Mouse (Mus musculus) central nervous system, embryonic 11.5 days (tissue): ENCODE results near the gene BC030499. TPM values are rescaled to one million over a fixed set of nuclear protein-coding genes. Genes with fewer than 3 reads are reported as not detected.

Source experiments
- polyA plus RNA-seq: library from polyadenylated mRNA; depleted of rRNA; stranded (reverse); fragments of >200 nt; gene quantifications from 2 replicates; pipeline ENCODE4 v1.2.3, GENCODE M21; 2012; rRNA removed

Gene BC030499
- 0.68 and 0.82 TPM in 2 replicates for polyA plus RNA-seq

GRCm38 (mm10) chr11:78290654-78291053 lies at the start of gene BC030499:
TSS of gene BC030499 (plus strand) at chr11:78290841.

DNA sequence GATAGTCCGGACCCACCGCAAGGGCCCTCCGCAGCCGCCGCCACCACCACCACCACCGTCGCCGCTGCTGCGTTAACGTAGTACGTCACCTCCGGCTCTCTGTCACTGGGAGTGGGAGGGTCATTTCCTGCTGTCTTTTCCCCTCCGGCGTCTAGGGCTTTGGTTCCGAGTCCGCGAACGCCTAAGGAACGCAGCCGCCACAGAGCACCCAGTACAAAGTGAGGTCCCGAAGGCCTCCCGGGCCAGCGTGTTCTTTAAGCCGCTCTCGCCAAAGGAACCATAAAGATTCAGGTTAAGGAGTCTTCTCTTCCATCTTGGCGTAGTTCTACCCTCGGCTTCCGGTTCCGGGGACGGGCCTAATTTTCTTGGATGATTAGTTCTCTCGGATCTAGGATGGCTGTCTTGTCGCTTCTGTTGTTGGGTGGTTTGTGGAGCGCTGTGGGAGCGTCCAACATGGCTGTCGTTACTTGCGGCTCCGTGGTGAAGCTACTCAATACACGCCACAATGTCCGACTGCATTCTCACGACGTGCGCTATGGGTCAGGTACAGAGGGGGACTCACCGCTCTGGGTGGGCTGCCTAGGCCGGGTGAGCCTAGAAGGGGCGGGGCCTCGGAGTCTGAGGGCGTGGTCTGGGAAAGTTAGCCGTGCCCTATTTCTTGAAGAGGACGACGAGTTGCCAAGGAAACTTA lies 44.9 kb upstream of the BC030499 start, which contains the start of the genes Sdf2 and Supt6:
Gene Sdf2, plus strand, starts transcription at position 120 of the 691 bp plus-strand sequence.
Gene Supt6, minus strand, starts transcription at position 361 of the 691 bp plus-strand sequence.

GRCm38 (mm10) chr11:78261380-78262352 lies 29.0 kb upstream of the BC030499 start, which contains the start of gene 2610507B11Rik:
TSS of gene 2610507B11Rik (plus strand) at chr11:78261752.

DNA sequence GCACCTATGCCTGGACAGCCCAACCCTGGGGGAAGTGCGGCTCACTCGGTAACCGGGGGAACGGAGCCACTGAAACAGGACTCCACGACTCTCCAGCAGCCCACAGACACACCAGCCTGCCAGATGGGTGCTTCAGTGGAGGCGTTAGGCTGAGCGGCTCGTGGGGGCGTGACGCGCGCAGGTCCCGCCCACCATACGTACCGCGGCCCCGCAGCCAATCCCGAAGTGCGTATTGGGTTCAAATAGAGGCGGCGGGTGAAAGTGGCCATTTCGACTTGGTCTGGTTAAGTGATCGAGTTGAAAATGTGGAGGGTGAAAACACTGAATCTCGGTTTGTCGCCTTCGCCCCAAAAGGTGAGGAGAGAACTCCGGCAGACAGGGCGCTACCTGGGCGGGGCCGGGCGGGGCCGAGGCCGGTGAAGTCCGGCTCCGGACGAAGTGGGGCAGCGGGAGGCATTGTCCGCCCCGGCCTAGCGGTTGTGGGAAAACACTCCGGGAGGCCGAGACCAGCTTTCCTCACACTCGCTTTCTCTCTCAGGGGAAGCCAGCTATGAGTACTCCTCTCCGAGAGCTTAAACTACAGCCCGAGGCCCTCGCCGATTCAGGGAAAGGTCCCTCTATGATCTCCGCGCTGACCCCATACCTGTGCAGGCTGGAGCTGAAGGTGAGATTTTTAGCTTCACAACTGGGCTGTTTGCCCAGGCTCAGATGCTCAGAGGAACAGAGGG lies 10.9 kb downstream of the BC030499 start, which contains the start of gene Spag5:
Gene Spag5, plus strand, starts transcription at position 173 of the 728 bp plus-strand sequence.

DNA sequence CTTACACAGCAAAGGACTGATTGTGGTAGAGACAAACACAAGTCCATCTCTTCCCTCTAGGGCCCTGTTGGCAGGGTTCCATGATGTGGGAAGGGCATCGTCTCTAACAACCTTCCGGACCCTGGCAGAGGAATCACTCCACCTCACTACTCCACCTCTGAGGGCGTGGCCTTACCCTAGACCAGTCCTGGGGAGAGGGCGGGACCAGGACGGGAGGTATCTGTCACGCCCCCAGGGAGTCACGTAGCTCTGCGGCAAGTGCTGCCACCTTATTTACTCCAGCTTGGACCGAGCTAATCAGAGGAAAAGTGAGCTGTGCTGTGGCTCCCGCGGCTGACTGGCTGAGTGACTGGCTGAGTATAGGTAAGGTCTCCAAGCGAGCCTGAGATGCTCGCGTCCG lies 32.2 kb downstream of the BC030499 start, which contains the start of gene Aldoc:
Gene Aldoc, plus strand, starts transcription at position 109 of the 400 bp plus-strand sequence.

GRCm38 (mm10) chr11:78327634-78328511 lies 37.2 kb downstream of the BC030499 start, which contains the start of gene Pigs:
TSS of gene Pigs (plus strand) at chr11:78328415.

DNA sequence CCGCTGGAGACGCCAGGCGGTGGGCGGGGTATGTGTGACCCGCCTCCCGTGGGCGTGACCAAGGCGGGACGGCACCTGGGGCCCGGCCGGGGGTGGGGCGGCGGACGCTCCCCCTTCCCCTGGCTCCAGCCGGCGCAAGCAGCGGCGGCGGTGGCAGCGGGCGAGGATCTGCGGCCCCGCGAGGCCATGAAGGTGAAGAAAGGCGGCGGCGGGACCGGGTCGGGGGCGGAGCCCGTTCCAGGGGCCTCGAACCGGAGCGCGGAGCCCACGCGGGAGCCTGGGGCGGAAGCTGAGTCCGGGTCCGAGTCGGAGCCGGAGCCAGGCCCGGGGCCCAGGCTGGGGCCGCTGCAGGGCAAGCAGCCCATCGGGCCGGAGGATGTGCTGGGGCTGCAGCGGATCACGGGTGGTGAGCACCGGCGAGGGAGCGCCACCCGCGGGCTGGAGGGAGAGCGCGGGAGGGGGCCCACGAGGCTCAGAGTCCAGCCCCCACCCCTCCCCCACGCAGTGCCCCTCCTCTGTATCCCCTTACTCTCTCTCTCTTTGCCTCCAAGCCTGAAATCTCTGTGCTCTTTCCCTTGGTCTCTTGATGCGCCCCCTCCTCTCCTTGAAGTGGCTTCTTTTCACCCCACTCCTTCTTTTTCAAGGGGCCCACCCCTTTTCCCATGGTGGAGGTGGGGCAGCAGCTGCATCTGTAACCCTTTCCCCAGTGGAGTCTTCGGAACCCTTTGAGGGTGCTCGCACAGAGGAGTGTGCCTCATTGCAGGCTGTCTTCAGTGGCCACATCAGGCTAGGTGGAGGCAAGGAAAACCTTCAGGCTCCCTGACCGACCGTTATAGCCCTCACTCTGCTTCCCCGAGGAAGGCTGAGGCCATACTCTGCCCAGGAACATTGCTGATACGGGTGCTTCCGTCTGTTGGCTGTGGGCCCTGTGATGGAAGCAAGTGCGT lies 53.0 kb downstream of the BC030499 start, which contains the start of gene Unc119:
Gene Unc119, plus strand, starts transcription at position 102 of the 947 bp plus-strand sequence.

Other genes starting within 250 kb of the BC030499 start
- 23.8 and 28.7 TPM in 2 replicates for gene Eral1, start 210.5 kb upstream of the BC030499 start, polyA plus RNA-seq
- gene Fam222b, start 196.2 kb upstream of the BC030499 start, polyA plus RNA-seq: 12.7 and 20.4 TPM in 2 replicates
- gene Traf4, start 125.3 kb upstream of the BC030499 start, polyA plus RNA-seq: 127 and 187 TPM in 2 replicates
- gene Nek8, start 114.2 kb upstream of the BC030499 start, polyA plus RNA-seq: 14.6 and 20.9 TPM in 2 replicates
- 21.7 and 22.8 TPM in 2 replicates for gene Tlcd1, start 114.1 kb upstream of the BC030499 start, polyA plus RNA-seq
- gene Rpl23a, start 107.3 kb upstream of the BC030499 start, polyA plus RNA-seq: 3,764 and 3,899 TPM in 2 replicates
- 59.8 and 90.6 TPM in 2 replicates for gene Rab34, start 102.4 kb upstream of the BC030499 start, polyA plus RNA-seq
- gene Proca1, start 97.4 kb upstream of the BC030499 start, polyA plus RNA-seq: 1.7 and 3.0 TPM in 2 replicates
- 76.8 and 95.7 TPM in 2 replicates for gene Sdf2, start 45.1 kb upstream of the BC030499 start, polyA plus RNA-seq
- gene Supt6, start 44.9 kb upstream of the BC030499 start, polyA plus RNA-seq: 29.4 and 30.4 TPM in 2 replicates
- gene 2610507B11Rik, start 29.1 kb upstream of the BC030499 start, polyA plus RNA-seq: 60.1 and 65.0 TPM in 2 replicates
- gene Spag5, start 10.7 kb downstream of the BC030499 start, polyA plus RNA-seq: 91.4 and 95.4 TPM in 2 replicates
- 3.7 and 5.3 TPM in 2 replicates for gene Aldoc, start 32.1 kb downstream of the BC030499 start, polyA plus RNA-seq
- gene Pigs, start 37.6 kb downstream of the BC030499 start, polyA plus RNA-seq: 37.7 and 53.2 TPM in 2 replicates
- 91.0 and 110 TPM in 2 replicates for gene Unc119, start 52.6 kb downstream of the BC030499 start, polyA plus RNA-seq
- 0.07 TPM in 1 of 2 replicates, not detected in the other for gene Foxn1, start 95.7 kb downstream of the BC030499 start, polyA plus RNA-seq
- gene Slc13a2, start 131.4 kb downstream of the BC030499 start, polyA plus RNA-seq: 0.04 TPM in 1 of 2 replicates, not detected in the other
- gene Slc46a1, start 174.9 kb downstream of the BC030499 start, polyA plus RNA-seq: 7.5 and 11.2 TPM in 2 replicates
- 10.7 and 11.2 TPM in 2 replicates for gene Sarm1, start 206.9 kb downstream of the BC030499 start, polyA plus RNA-seq
- gene Vtn, start 208.2 kb downstream of the BC030499 start, polyA plus RNA-seq: 49.4 and 66.4 TPM in 2 replicates
- gene Sebox, start 212.6 kb downstream of the BC030499 start, polyA plus RNA-seq: 0.10 and 0.11 TPM in 2 replicates
- 54.8 and 64.1 TPM in 2 replicates for gene Tmem199, start 221.3 kb downstream of the BC030499 start, polyA plus RNA-seq
- 82.8 and 83.1 TPM in 2 replicates for gene Poldip2, start 221.4 kb downstream of the BC030499 start, polyA plus RNA-seq
- 39.3 and 54.4 TPM in 2 replicates for gene Tnfaip1, start 245.5 kb downstream of the BC030499 start, polyA plus RNA-seq
- gene Ift20, start 245.5 kb downstream of the BC030499 start, polyA plus RNA-seq: 69.3 and 94.2 TPM in 2 replicates